Mouse (Mus musculus): ENCODE measurements around the gene Cwc25. TPM values are rescaled to one million over a fixed set of nuclear protein-coding genes. Genes with fewer than 3 reads are reported as not detected.

Cwc25 gene
- polyA plus RNA-seq, 1 experiment, result 19.7 TPM

- DNase-seq (ENCODE audit: low read depth), result peak; percentile 74
Observed at GRCm38 (mm10) chr11:97808093-97808492, 41.7 kb upstream of the Cwc25 start.

GRCm38 (mm10) chr11:97807626-97808025 is 41.3 kb upstream of the Cwc25 start:
- no peak for DNase-seq (ENCODE audit: low read depth)
- TF ChIP-seq POLR2A (IDR thresholded peaks at IDR 0.05; ENCODE audit: borderline replicate concordance, extremely low read depth, insufficient read depth, insufficient read length, poor library complexity, severe bottlenecking) (no peak), CTCF (IDR thresholded peaks at IDR 0.05; ENCODE audit: borderline replicate concordance, extremely low read depth, insufficient read depth, insufficient read length) (no peak)

More at GRCm38 (mm10) chr11:97808093-97808492, 41.7 kb upstream of the Cwc25 start:
- no peak for TF ChIP-seq POLR2A (IDR thresholded peaks at IDR 0.05; ENCODE audit: borderline replicate concordance, extremely low read depth, insufficient read depth, insufficient read length, poor library complexity, severe bottlenecking)
- no peak for TF ChIP-seq CTCF (IDR thresholded peaks at IDR 0.05; ENCODE audit: borderline replicate concordance, extremely low read depth, insufficient read depth, insufficient read length)

- no peak for DNase-seq (ENCODE audit: low read depth)
- no peak for TF ChIP-seq CTCF (IDR thresholded peaks at IDR 0.05; ENCODE audit: borderline replicate concordance, extremely low read depth, insufficient read depth, insufficient read length)
- no peak for TF ChIP-seq POLR2A (IDR thresholded peaks at IDR 0.05; ENCODE audit: borderline replicate concordance, extremely low read depth, insufficient read depth, insufficient read length, poor library complexity, severe bottlenecking)
Observed at GRCm38 (mm10) chr11:97806613-97806964, 40.2 kb upstream of the Cwc25 start.

GRCm38 (mm10) chr11:97805662-97806612 is 39.6 kb upstream of the Cwc25 start:
- no peak for TF ChIP-seq CTCF (IDR thresholded peaks at IDR 0.05; ENCODE audit: borderline replicate concordance, extremely low read depth, insufficient read depth, insufficient read length)
- no peak for TF ChIP-seq POLR2A (IDR thresholded peaks at IDR 0.05; ENCODE audit: borderline replicate concordance, extremely low read depth, insufficient read depth, insufficient read length, poor library complexity, severe bottlenecking)
- DNase-seq (ENCODE audit: low read depth), result peak; percentile 80

- TF ChIP-seq CTCF (IDR thresholded peaks at IDR 0.05; ENCODE audit: borderline replicate concordance, extremely low read depth, insufficient read depth, insufficient read length) (no peak), POLR2A (IDR thresholded peaks at IDR 0.05; ENCODE audit: borderline replicate concordance, extremely low read depth, insufficient read depth, insufficient read length, poor library complexity, severe bottlenecking) (no peak)
- DNase-seq (ENCODE audit: low read depth), result peak; percentile 90
Observed at GRCm38 (mm10) chr11:97804841-97805661, 38.7 kb upstream of the Cwc25 start.

- no peak for DNase-seq (ENCODE audit: low read depth)
- TF ChIP-seq CTCF (IDR thresholded peaks at IDR 0.05; ENCODE audit: borderline replicate concordance, extremely low read depth, insufficient read depth, insufficient read length), result no peak
- TF ChIP-seq POLR2A (IDR thresholded peaks at IDR 0.05; ENCODE audit: borderline replicate concordance, extremely low read depth, insufficient read depth, insufficient read length, poor library complexity, severe bottlenecking), result no peak
Observed at GRCm38 (mm10) chr11:97803847-97804246, 37.5 kb upstream of the Cwc25 start.

- TF ChIP-seq POLR2A (IDR thresholded peaks at IDR 0.05; ENCODE audit: borderline replicate concordance, extremely low read depth, insufficient read depth, insufficient read length, poor library complexity, severe bottlenecking) (no peak), CTCF (IDR thresholded peaks at IDR 0.05; ENCODE audit: borderline replicate concordance, extremely low read depth, insufficient read depth, insufficient read length) (no peak)
- no peak for DNase-seq (ENCODE audit: low read depth)
Observed at GRCm38 (mm10) chr11:97802495-97802894, 36.1 kb upstream of the Cwc25 start.

- no peak for DNase-seq (ENCODE audit: low read depth)
- TF ChIP-seq POLR2A (IDR thresholded peaks at IDR 0.05; ENCODE audit: borderline replicate concordance, extremely low read depth, insufficient read depth, insufficient read length, poor library complexity, severe bottlenecking) (no peak), CTCF (IDR thresholded peaks at IDR 0.05; ENCODE audit: borderline replicate concordance, extremely low read depth, insufficient read depth, insufficient read length) (no peak)
Observed at GRCm38 (mm10) chr11:97802194-97802470, 35.8 kb upstream of the Cwc25 start.

GRCm38 (mm10) chr11:97801409-97802193 is 35.2 kb upstream of the Cwc25 start:
- TF ChIP-seq POLR2A (IDR thresholded peaks at IDR 0.05; ENCODE audit: borderline replicate concordance, extremely low read depth, insufficient read depth, insufficient read length, poor library complexity, severe bottlenecking) (no peak), CTCF (IDR thresholded peaks at IDR 0.05; ENCODE audit: borderline replicate concordance, extremely low read depth, insufficient read depth, insufficient read length) (peak; percentile 49; the same call in 1 of the 2 replicates)
- DNase-seq (ENCODE audit: low read depth), result peak; percentile 62

GRCm38 (mm10) chr11:97800691-97801408 is 34.5 kb upstream of the Cwc25 start:
- DNase-seq (ENCODE audit: low read depth), result no peak
- no peak for TF ChIP-seq CTCF (IDR thresholded peaks at IDR 0.05; ENCODE audit: borderline replicate concordance, extremely low read depth, insufficient read depth, insufficient read length)

Measured in brain, embryonic 14.5 days (tissue).